Mouse (Mus musculus): Measurements from ENCODE around the gene Utp4.

DNA sequence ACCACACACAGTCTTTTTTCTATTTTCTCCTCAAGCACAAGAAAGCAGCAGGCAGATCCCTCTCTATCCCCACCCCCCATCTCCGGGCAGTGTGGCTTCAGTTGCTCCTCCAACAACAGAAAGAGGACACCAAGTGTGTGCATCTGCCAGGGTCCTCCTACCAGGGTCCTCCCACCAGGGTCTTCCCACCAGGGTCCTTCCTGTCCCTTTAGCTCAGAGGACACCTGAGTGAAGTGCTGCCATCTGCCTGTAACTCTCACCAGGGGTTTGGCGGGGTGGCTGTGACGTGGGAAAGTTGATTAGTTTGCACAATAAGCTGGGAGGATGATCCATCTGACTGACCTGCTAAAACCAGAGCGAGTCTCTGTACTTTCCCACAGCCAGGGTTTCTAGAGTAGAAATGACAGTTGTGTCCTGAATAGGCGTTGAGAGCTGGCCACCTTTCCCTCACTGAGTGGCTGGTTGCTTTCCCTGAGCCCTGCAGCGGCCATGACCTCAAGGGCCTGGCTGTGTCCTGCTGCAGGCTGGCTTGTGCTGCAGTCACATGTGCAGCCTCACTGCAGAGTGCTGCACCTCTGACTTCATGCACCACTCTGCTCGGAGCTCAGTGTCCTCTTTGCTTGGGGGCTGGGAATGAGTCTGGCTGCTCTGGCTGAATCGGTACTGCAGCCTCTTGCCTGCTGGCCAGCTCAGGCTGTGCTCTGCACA is 38.7 kb upstream of the Utp4 start:
- TF ChIP-seq CTCF (IDR thresholded peaks at IDR 0.05; ENCODE audit: low read depth, low read length) (no peak), POLR2AphosphoS5 (IDR thresholded peaks at IDR 0.05; ENCODE audit: insufficient replicate concordance, low read depth, low read length) (no peak), GATA1 (IDR thresholded peaks at IDR 0.05; ENCODE audit: borderline replicate concordance, low read length) (no peak), TAL1 (conservative IDR thresholded peaks at IDR 0.05; ENCODE audit: low read depth, low read length) (no peak), GATA2 (IDR thresholded peaks at IDR 0.05; ENCODE audit: borderline replicate concordance, low read depth, low read length) (no peak)

All from G1E (cell line).